Mouse (Mus musculus) CH12.LX (cell line): Measurements from ENCODE around the gene Rerg. TPM values are rescaled to one million over a fixed set of nuclear protein-coding genes. Genes with fewer than 3 reads are reported as not detected.

Experiments
- DNase-seq: peaks from one replicate; pipeline ENCODE4 v3.0.0-alpha.2; 2013; ENCODE audit errors: extremely low read depth
- H3K27ac ChIP-seq: 2 replicates; pipeline ENCODE4 v1.5.1; 2012; ENCODE audit warnings: low read depth, mild to moderate bottlenecking, control low read depth, moderate library complexity; ENCODE audit not compliant: insufficient read depth
- H3K27me3 ChIP-seq: replicated peaks from 2 replicates; pipeline ENCODE3; 2012; ENCODE audit warnings: inconsistent platforms
- H3K36me3 ChIP-seq, 2 experiments: replicated peaks in 1 of 2; 2 replicates each; pipeline versions ENCODE3 to v1.6.1; 2012; ENCODE audit warnings: inconsistent platforms in 1 of 2, low read length in 1 of 2, mild to moderate bottlenecking in 1 of 2, mixed read lengths in 1 of 2, moderate library complexity in 1 of 2; ENCODE audit not compliant: control insufficient read depth in 1 of 2, insufficient read depth in 1 of 2
- H3K4me1 ChIP-seq, 2 experiments: 2 replicates each; pipeline ENCODE4 v1.6.1; 2012; ENCODE audit warnings: inconsistent platforms in 1 of 2, moderate library complexity in 1 of 2; ENCODE audit not compliant: insufficient read depth in 2 of 2, control insufficient read depth in 1 of 2
- H3K4me2 ChIP-seq: 2 replicates; pipeline ENCODE4 v1.6.1; 2012; ENCODE audit warnings: low read depth, mild to moderate bottlenecking, control low read depth; ENCODE audit not compliant: poor library complexity, insufficient read depth, severe bottlenecking
- H3K4me3 ChIP-seq, 3 experiments: fragments of 150-350 bp in 1 of 3; sonication (generic) in 1 of 3; replicated peaks in 1 of 3; 2 replicates each; pipeline versions ENCODE3 to v1.5.1; 2011 to 2012; ENCODE audit warnings: low read depth in 2 of 3, low read length in 2 of 3, mild to moderate bottlenecking in 2 of 3, moderate library complexity in 2 of 3, control low read depth in 1 of 3, improper control_type of control experiment in 1 of 3, inconsistent platforms in 1 of 3, mixed read lengths in 1 of 3; ENCODE audit not compliant: poor library complexity in 1 of 3
- H3K79me2 ChIP-seq: replicated peaks from 2 replicates; pipeline ENCODE4 v1.6.1; 2012; ENCODE audit warnings: mild to moderate bottlenecking, moderate library complexity; ENCODE audit not compliant: control insufficient read depth, poor library complexity, insufficient read depth, severe bottlenecking; ENCODE audit errors: extremely low read depth
- H3K9ac ChIP-seq: 2 replicates; pipeline ENCODE4 v1.6.1; 2012; ENCODE audit warnings: low read depth, mild to moderate bottlenecking, control low read depth, moderate library complexity; ENCODE audit not compliant: insufficient read depth
- H3K9me3 ChIP-seq: replicated peaks from 2 replicates; pipeline ENCODE3; 2012; ENCODE audit warnings: low read length, inconsistent platforms, mixed read lengths
- BHLHE40 ChIP-seq: IDR thresholded peaks from 2 replicates; pipeline ENCODE4 v1.6.1; 2011; ENCODE audit warnings: mild to moderate bottlenecking, low read depth, low read length, improper control_type of control experiment
- CHD2 ChIP-seq: IDR thresholded peaks from 2 replicates; pipeline ENCODE4 v1.6.1; 2011; ENCODE audit warnings: low read length, improper control_type of control experiment
- E2F4 ChIP-seq: IDR thresholded peaks from 2 replicates; pipeline ENCODE4 v1.6.1; 2011; ENCODE audit warnings: low read depth, low read length, improper control_type of control experiment; ENCODE audit not compliant: insufficient replicate concordance
- ELF1 ChIP-seq: IDR thresholded peaks from 2 replicates; pipeline ENCODE4 v1.6.1; 2014; ENCODE audit warnings: low read depth, mild to moderate bottlenecking, inconsistent platforms, low read length, improper control_type of control experiment
- ETS1 ChIP-seq: conservative IDR thresholded peaks from 2 replicates; pipeline ENCODE4 v1.6.1; 2012; ENCODE audit warnings: low read depth, mild to moderate bottlenecking, inconsistent platforms, low read length, improper control_type of control experiment, moderate library complexity
- GABPA ChIP-seq: IDR thresholded peaks from 2 replicates; pipeline ENCODE4 v1.6.1; 2012; ENCODE audit warnings: low read depth, low read length, improper control_type of control experiment, inconsistent platforms; ENCODE audit not compliant: insufficient replicate concordance
- HCFC1 ChIP-seq: IDR thresholded peaks from 2 replicates; pipeline ENCODE4 v1.6.1; 2012; ENCODE audit warnings: low read depth, mild to moderate bottlenecking, inconsistent platforms, low read length, improper control_type of control experiment
- IRF4 ChIP-seq: IDR thresholded peaks from 2 replicates; pipeline ENCODE4 v1.6.1; 2014; ENCODE audit warnings: low read depth, mild to moderate bottlenecking, inconsistent platforms, low read length, improper control_type of control experiment
- JUN ChIP-seq: IDR thresholded peaks from 2 replicates; pipeline ENCODE4 v1.6.1; 2011; ENCODE audit warnings: low read depth, mild to moderate bottlenecking, low read length, improper control_type of control experiment, moderate library complexity; ENCODE audit not compliant: insufficient read depth
- KAT2A ChIP-seq: IDR thresholded peaks from 2 replicates; pipeline ENCODE4 v1.6.1; 2012; ENCODE audit warnings: low read length, improper control_type of control experiment, inconsistent platforms; ENCODE audit not compliant: insufficient replicate concordance
- MAFK ChIP-seq: IDR thresholded peaks from 2 replicates; pipeline ENCODE4 v1.6.1; 2011; ENCODE audit warnings: low read length, improper control_type of control experiment; ENCODE audit not compliant: insufficient replicate concordance
- MAX ChIP-seq: IDR thresholded peaks from 2 replicates; pipeline ENCODE4 v1.6.1; 2011; ENCODE audit warnings: low read length, improper control_type of control experiment
- MAZ ChIP-seq: IDR thresholded peaks from 2 replicates; pipeline ENCODE4 v1.6.1; 2012; ENCODE audit warnings: low read depth, mild to moderate bottlenecking, inconsistent platforms, low read length, improper control_type of control experiment, moderate library complexity
- MEF2A ChIP-seq: IDR thresholded peaks from 2 replicates; pipeline ENCODE4 v1.6.1; 2014; ENCODE audit warnings: low read depth, mild to moderate bottlenecking, inconsistent platforms, low read length, improper control_type of control experiment, borderline replicate concordance
- MYC ChIP-seq: IDR thresholded peaks from 2 replicates; pipeline ENCODE4 v1.6.1; 2011; ENCODE audit warnings: low read depth, mild to moderate bottlenecking, improper control_type of control experiment, low read length
- NELFE ChIP-seq: IDR thresholded peaks from 2 replicates; pipeline ENCODE4 v1.6.1; 2011; ENCODE audit warnings: low read depth, low read length, improper control_type of control experiment
- NRF1 ChIP-seq: IDR thresholded peaks from 2 replicates; pipeline ENCODE4 v1.6.1; 2014; ENCODE audit warnings: low read depth, mild to moderate bottlenecking, inconsistent platforms, low read length, improper control_type of control experiment, moderate library complexity
- PAX5 ChIP-seq: IDR thresholded peaks from 2 replicates; pipeline ENCODE4 v1.6.1; 2012; ENCODE audit warnings: low read length, inconsistent platforms, mixed read lengths
- POLR2A ChIP-seq: IDR thresholded peaks from 2 replicates; pipeline ENCODE4 v1.6.1; 2011; ENCODE audit warnings: low read depth, mild to moderate bottlenecking, improper control_type of control experiment, low read length
- RCOR1 ChIP-seq: conservative IDR thresholded peaks from 2 replicates; pipeline ENCODE4 v1.6.1; 2012; ENCODE audit warnings: low read depth, mild to moderate bottlenecking, inconsistent platforms, low read length, improper control_type of control experiment
- SIN3A ChIP-seq: IDR thresholded peaks from 2 replicates; pipeline ENCODE4 v1.6.1; 2012; ENCODE audit warnings: low read length, improper control_type of control experiment, inconsistent platforms
- SMC3 ChIP-seq: IDR thresholded peaks from 2 replicates; pipeline ENCODE4 v1.6.1; 2011; ENCODE audit warnings: low read depth, low read length, improper control_type of control experiment
- ZKSCAN1 ChIP-seq: IDR thresholded peaks from 2 replicates; pipeline ENCODE4 v1.6.1; 2012; ENCODE audit warnings: low read depth, inconsistent platforms, low read length, improper control_type of control experiment, borderline replicate concordance
- dilution Hi-C: fragments of 300-500 bp; cut with MboI; formaldehyde crosslinking; loops from 2 replicates; pipeline ENCODE4 v1.14.3; 2020; ENCODE audit warnings: low sequenced_read_pairs; ENCODE audit not compliant: extremely low pct_unique_long_range_greater_than_20kb, extremely low pct_ligation_motif_present
- in situ Hi-C: fragments of 300-500 bp; cut with MboI; formaldehyde crosslinking; loops from 3 replicates; pipeline ENCODE4 v1.14.3; 2019; ENCODE audit warnings: low sequenced_read_pairs, low pct_ligation_motif_present, low pct_unique_long_range_greater_than_20kb, mixed read lengths
- polyA plus RNA-seq: library from polyadenylated mRNA; unstranded; fragments of >175 nt; gene quantifications from 2 replicates; pipeline ENCODE4 v1.2.1, GENCODE M21; 2012; ENCODE audit warnings: low read depth; ENCODE audit not compliant: insufficient read length
- total RNA-seq, 2 experiments: library from RNA; depleted of rRNA; stranded (reverse); fragments of 300-350 nt in 1 of 2; fragments of >200 nt in 1 of 2; gene quantifications; 2 replicates each; pipeline ENCODE4 v1.2.3; 2012 to 2014

The Rerg gene
- total and polyA plus RNA-seq, 3 experiments = not detected

- H3K36me3 ChIP-seq = no peaks in the 10 kb centered on the region
- H3K9me3 ChIP-seq = no peaks in the 10 kb centered on the region
- no peak overlapping the region for H3K4me2 ChIP-seq
- no peak for DNase-seq
- no peaks in the 10 kb centered on the region for H3K27me3 ChIP-seq
- no peak for TF ChIP-seq MEF2A
- TF ChIP-seq POLR2A = no peak
- TF ChIP-seq HCFC1 = no peak
- TF ChIP-seq NELFE = no peak
- in situ Hi-C loops (no loop called here), dilution Hi-C loops (no loop called here)
- H3K9ac ChIP-seq = no peak overlapping the region
- H3K4me3 ChIP-seq = no peak overlapping the region
- H3K4me1 ChIP-seq = peaks cover 0 to 7% of the 10 kb centered on the region in 2 experiments; a peak in 2 of 4 replicates
- H3K79me2 ChIP-seq = no peaks in the 10 kb centered on the region
- H3K27ac ChIP-seq = no peak overlapping the region
Observed at GRCm38 (mm10) chr6:137110778-137111174, 59.5 kb downstream of the Rerg start.

- no peaks in the 10 kb centered on the region for H3K79me2 ChIP-seq
- dilution Hi-C loops (no loop called here), in situ Hi-C loops (no loop called here)
- no peaks in the 10 kb centered on the region for H3K36me3 ChIP-seq
- TF ChIP-seq RCOR1 = no peak
- TF ChIP-seq ZKSCAN1 = no peak
- TF ChIP-seq MAX = no peak
- TF ChIP-seq ELF1 = no peak
- no peak for TF ChIP-seq MYC
- no peak for TF ChIP-seq BHLHE40
- no peak for TF ChIP-seq ETS1
- TF ChIP-seq CHD2 = no peak
- TF ChIP-seq E2F4 = no peak
- no peak for TF ChIP-seq JUN
- no peak for TF ChIP-seq NRF1
- TF ChIP-seq KAT2A = no peak
- TF ChIP-seq IRF4 = no peak
- TF ChIP-seq GABPA = no peak
- TF ChIP-seq NELFE = no peak
- TF ChIP-seq SMC3 = no peak
- no peak for TF ChIP-seq MAFK
- TF ChIP-seq MAZ = no peak
- TF ChIP-seq PAX5 = no peak
- TF ChIP-seq SIN3A = no peak
- no peak overlapping the region for H3K27ac ChIP-seq
- no peak for DNase-seq
- H3K27me3 ChIP-seq = no peaks in the 10 kb centered on the region
- H3K9ac ChIP-seq = no peak overlapping the region
- H3K4me3 ChIP-seq = no peak overlapping the region
- H3K9me3 ChIP-seq = no peaks in the 10 kb centered on the region
- peaks cover 0 to 7% of the 10 kb centered on the region in 2 experiments; a peak in 2 of 4 replicates for H3K4me1 ChIP-seq
- no peak overlapping the region for H3K4me2 ChIP-seq
Observed at GRCm38 (mm10) chr6:137109811-137110777, 60.2 kb downstream of the Rerg start.
